Mouse (Mus musculus): ENCODE results near the gene Actn2.

The Actn2 gene

GRCm38 (mm10) chr13:12314173-12314572 lies 26.4 kb downstream of the Actn2 start:
- no peak for DNase-seq (ENCODE audit: low spot score)

- DNase-seq (ENCODE audit: low spot score), result no peak
Measured at GRCm38 (mm10) chr13:12311930-12312492, 28.5 kb downstream of the Actn2 start.

- no peak for DNase-seq (ENCODE audit: low spot score)
Measured at GRCm38 (mm10) chr13:12311371-12311770, 29.2 kb downstream of the Actn2 start.

GRCm38 (mm10) chr13:12309446-12309845 lies 31.1 kb downstream of the Actn2 start:
- DNase-seq (ENCODE audit: low spot score), result no peak

- DNase-seq (ENCODE audit: low spot score), result no peak
Measured at GRCm38 (mm10) chr13:12308878-12309277, 31.7 kb downstream of the Actn2 start.

- DNase-seq (ENCODE audit: low spot score), result no peak
Measured at GRCm38 (mm10) chr13:12308473-12308872, 32.1 kb downstream of the Actn2 start.

GRCm38 (mm10) chr13:12307286-12307685 lies 33.3 kb downstream of the Actn2 start:
- DNase-seq (ENCODE audit: low spot score), result no peak

GRCm38 (mm10) chr13:12305540-12305939 lies 35.0 kb downstream of the Actn2 start:
- no peak for DNase-seq (ENCODE audit: low spot score)

- DNase-seq (ENCODE audit: low spot score), result no peak
Measured at GRCm38 (mm10) chr13:12304991-12305390, 35.6 kb downstream of the Actn2 start.

GRCm38 (mm10) chr13:12297777-12298176 lies 42.8 kb downstream of the Actn2 start:
- no peak for DNase-seq (ENCODE audit: low spot score)

- no peak for DNase-seq (ENCODE audit: low spot score)
Measured at GRCm38 (mm10) chr13:12296701-12297100, 43.9 kb downstream of the Actn2 start.

- no peak for DNase-seq (ENCODE audit: low spot score)
Measured at GRCm38 (mm10) chr13:12293810-12294209, 46.8 kb downstream of the Actn2 start.

GRCm38 (mm10) chr13:12290700-12291099 lies 49.9 kb downstream of the Actn2 start:
- no peak for DNase-seq (ENCODE audit: low spot score)

- DNase-seq (ENCODE audit: low spot score), result no peak
Measured at GRCm38 (mm10) chr13:12284528-12284927, 56.0 kb downstream of the Actn2 start.

GRCm38 (mm10) chr13:12283826-12284225 lies 56.7 kb downstream of the Actn2 start:
- no peak for DNase-seq (ENCODE audit: low spot score)

- DNase-seq (ENCODE audit: low spot score), result no peak
Measured at GRCm38 (mm10) chr13:12274721-12275120, 65.8 kb downstream of the Actn2 start.

GRCm38 (mm10) chr13:12274220-12274619 lies 66.3 kb downstream of the Actn2 start:
- DNase-seq (ENCODE audit: low spot score), result no peak

GRCm38 (mm10) chr13:12272953-12273352 lies 67.6 kb downstream of the Actn2 start:
- no peak for DNase-seq (ENCODE audit: low spot score)

- no peak for DNase-seq (ENCODE audit: low spot score)
Measured at GRCm38 (mm10) chr13:12267971-12268370, 72.6 kb downstream of the Actn2 start.

GRCm38 (mm10) chr13:12267097-12267496 lies 73.5 kb downstream of the Actn2 start:
- DNase-seq (ENCODE audit: low spot score), result no peak

GRCm38 (mm10) chr13:12263996-12264395 lies 76.6 kb downstream of the Actn2 start:
- no peak for DNase-seq (ENCODE audit: low spot score)

GRCm38 (mm10) chr13:12261505-12261904 lies 79.1 kb downstream of the Actn2 start:
- DNase-seq (ENCODE audit: low spot score), result no peak

GRCm38 (mm10) chr13:12257391-12258380 lies 82.9 kb downstream of the Actn2 start, which contains the start of gene Mtr:
Gene Mtr, minus strand, starts transcription at chr13:12258113.
- peak; percentile 90 for DNase-seq (ENCODE audit: low spot score)
